Mouse (Mus musculus): ENCODE results near the gene Ppy.

DNA sequence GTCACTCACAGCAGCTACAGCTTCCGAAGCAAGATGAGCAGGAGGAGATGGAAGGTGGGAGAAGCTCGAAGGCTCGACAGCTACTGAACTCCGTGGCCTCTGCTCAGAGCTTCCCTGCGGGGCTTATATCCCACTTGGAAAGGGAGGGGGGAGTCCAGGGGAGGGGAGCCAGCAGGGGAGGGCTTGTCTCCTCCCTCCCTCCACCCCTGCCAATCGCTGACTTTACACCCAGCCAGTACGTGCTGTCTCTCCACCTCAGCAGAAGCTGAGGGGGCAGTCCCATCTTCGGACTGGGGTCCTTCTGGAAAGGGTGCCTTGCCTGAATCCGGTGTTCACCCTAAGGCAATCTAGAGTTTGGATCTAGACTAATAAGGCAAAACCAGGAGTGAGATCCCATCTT lies 6.6 kb upstream of the Ppy start, which contains the start of gene Pyy:
- TF ChIP-seq CTCF (IDR thresholded peaks at IDR 0.05; ENCODE audit: extremely low read depth, insufficient read depth, insufficient read length, insufficient replicate concordance) (no peak), POLR2A (IDR thresholded peaks at IDR 0.05; ENCODE audit: low read depth, low read length) (no peak)

Data from spleen, adult 2 months (tissue).